Mouse (Mus musculus): Measurements from ENCODE around the gene Arhgap22.

Arhgap22 gene

DNA sequence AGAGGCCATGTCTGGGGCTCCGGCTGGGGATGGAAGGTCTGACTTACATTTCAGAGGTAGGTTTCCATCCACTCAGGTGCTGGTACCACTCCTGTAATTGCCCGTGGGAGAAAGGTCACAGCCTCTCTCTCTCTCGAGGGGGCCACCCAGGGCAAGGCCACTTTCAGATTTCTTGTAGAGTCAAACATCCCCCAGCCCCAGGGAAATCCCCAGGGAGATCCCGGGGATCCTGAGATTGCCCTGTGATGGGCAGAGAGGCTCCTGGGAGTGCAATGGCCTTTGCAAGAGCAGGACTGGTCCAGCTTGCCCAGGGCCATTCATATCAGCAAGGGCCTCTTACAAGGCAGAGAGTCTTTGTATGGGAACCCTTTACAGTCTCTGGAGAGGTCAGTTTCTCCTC, 120.6 kb downstream of the Arhgap22 start:
- DNase-seq: no peak

DNA sequence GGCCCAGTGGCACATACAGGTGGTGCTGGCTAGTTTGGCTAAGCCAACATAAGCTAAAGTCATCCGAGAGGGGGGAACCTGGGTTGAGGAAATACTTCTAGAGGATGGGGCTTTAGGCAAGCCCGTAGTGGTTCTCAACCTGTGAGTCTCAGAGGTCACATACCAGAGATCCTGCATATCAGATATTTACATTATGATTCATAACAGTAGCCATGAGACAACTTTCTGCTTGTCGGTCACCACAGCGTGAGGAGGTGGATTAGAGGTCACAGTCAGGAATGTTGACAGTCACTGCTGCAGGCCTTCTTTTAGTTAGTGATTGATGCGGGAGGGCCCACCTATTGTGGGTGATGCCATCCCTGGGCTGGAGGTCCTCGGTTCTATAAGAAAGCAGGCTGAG, 121.9 kb downstream of the Arhgap22 start:
- DNase-seq: no peak

DNA sequence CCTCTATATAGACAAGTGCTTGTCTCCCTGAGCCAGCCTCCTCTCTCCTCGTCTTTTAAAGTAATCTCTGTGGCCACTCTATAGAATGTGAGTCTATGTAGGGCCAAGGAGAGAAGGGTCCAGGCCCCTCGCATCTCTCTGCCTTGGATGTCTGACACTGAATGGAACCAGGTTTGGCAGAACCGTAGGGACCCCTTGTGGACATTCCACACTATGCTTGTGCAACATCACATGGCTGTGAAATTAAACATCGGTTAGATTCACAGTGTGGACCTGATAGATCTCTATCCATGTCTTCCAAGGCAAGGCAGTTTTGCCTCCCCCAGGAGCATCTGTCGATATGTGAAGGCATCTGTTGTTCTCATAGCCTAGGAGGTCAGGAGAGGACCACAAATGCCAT, 124.9 kb downstream of the Arhgap22 start:
- DNase-seq: no peak

DNA sequence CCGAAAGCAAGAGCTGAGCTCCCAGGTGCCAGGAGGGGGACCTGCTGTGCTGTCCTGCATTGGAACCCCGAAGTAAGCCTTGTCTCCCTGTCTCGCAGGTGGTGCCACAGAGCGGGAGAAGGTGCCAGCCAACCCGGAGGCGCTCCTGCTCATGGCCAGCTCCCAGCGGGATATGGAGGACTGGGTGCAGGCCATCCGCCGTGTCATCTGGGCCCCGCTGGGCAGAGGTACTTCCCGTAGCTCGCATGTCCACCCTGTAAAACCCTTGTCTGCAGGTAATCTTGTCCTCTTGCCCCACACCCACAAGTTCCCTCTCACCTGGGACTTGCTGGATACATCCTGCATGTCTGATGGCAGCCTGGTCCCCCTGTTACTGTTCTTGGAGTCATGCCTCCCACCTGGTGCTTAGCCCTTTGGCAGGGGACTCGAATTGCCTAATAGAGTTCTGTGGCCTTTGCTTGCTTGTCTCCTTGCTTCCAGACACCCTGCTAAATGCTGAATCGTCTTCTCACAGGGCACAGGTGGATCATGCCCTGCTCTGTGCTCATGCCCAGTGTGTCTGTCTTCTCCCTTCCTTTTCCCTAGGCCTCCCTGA, 129.4 kb downstream of the Arhgap22 start:
- DNase-seq: no peak

DNA sequence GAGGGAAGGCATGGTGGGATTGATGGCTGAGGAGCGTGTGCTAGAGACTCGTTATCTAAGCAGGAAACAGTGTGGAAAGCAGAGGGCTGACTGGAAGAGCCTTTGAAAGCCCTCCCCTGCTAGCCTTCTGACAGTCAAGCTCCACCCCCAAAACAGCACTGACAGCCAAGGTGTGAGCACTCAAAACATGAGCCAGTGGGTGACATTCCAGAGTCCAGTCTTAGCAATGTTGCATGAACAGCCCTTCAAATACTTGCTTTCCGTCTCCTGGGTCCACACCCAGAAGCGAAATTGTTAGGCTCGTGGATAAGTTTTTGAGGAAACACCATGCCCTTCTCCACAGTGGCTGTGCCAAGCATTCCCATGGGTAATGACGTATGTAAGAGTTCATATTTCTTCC, 132.7 kb downstream of the Arhgap22 start:
- DNase-seq: no peak

DNA sequence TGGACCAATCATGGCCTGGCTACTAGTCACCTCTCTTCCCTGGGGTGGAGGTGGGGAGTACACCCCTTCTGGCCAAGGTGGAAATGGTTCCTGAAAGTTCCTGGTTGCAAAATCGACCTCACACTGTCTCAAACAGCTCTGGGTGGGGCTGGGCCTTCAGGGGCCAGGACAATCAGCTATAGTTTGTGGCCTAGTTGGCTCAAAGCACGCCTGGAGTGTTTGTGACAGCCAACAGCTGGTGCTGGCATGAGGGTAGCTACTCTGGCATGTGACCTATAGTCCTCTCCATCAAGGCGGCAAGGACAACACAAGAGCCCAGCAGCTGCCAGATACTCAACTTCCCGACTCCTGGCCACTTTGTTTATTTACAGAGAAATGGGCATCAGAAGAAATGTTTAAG, 133.9 kb downstream of the Arhgap22 start:
- no peak for DNase-seq

DNA sequence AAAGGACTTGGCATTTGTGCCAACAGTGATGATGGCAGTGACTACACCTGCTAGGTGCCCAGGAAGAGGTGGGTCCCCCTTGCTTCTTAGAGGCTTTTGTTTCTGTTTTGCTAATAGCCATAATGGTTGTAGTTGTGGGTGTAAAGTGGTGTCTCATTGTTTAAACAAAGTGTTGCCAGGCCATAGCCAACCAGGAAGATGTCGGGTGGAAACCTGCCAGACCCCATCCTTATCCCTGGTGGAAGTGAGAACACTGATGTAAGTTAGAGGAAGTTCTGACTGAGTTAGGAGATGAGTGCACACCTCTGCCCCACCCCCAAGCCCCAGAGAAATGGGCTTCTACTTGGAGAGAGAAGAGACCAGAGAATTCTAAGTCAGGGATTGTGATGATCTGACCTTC, 134.3 kb downstream of the Arhgap22 start:
- no peak for DNase-seq

DNA sequence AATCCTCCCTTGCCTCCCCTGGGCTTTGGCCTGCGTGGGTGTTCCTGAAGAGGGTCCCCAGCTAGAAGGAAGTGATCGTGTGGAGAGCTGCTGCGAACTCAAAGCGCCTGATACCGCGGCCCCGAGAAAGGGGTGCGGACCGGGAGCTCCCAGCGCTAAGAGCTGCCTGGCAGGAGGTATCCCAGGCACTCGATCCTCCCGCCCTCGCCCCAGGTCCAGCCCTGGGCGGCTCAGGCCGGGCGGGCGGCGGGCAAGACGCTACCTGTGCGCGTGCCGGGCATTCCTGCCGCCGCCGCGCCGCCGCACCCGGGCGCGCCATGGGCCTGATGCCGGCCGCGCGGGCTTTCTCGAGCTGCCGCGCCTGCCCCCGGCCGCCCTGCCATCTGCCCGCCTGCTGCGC, 137.2 kb downstream of the Arhgap22 start:
- DNase-seq: peak; percentile 44

DNA sequence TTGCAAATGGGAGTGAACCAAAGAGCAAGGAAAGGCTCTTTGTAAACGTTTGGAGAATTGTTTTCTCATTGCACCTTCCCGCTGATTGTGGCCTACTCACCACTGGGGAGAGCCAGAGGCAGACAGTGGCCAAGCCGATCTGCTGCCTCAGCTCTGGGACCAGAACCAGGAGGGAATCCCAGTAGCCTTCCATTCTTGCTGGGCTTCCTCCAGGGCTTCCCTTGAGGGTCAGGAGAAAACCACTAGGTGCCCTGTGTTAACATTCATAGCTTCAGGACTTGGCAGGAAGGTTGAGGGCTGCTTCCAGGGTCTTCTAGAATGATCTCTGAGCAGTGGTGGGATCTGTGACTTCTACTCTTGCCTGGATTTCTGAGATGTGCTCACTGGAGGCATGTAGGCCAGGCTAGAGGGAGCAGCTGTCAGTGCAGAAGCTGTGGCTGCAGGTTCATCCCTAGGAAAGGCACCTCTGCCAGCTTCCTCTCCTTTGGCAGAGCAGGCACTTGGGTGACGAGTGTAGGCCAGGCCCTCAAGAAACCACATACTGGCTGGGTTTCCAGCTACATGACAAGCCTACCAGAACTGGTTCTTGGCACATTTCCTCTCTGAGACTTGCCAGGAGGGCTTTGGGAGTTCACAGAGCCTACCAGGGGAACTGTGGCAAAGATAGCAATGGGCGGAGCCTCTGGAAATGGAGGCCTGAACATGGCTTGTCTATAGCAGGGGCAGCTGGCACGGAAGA, 138.3 kb downstream of the Arhgap22 start:
- peak; percentile 30 for DNase-seq

DNA sequence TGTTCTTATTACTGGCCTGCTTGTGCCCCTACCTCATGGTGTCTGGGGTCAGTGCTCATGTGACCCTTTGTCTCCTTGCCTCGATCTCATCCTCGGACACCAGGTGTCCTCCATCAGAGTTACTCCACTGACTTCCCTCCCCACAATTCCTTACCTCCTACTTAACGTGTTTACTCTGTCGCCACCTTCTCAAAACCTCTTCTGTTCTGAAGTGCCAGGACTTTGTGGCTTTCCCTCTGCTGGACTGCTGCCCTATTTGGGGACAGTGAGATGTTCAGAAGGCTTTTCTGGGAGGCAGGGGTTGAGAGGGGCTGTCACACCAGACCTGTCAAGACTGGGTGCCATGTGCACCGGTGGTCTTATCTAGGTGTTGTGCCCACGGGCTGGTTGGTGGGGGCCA, 139.1 kb downstream of the Arhgap22 start:
- no peak for DNase-seq

DNA sequence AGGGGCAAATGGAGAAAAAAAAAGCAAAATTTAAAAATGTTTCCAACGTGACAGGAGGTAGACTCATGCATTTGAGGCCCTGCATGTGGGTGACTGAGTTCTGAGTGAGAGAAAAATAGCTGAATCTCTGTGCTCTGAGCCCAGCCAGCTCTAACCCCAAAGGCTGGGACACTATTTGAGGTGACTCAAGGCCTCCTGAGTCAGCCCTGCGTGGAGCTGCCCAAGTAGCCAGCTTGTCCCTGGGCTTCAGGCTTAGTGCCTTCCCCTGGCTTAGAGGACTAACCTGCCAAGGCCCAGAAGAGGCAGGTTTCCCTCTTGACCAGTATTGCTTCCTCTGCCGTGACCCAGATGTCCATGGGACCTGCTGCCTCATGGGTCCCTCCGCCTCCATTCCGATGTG, 141.4 kb downstream of the Arhgap22 start:
- DNase-seq: no peak

DNA sequence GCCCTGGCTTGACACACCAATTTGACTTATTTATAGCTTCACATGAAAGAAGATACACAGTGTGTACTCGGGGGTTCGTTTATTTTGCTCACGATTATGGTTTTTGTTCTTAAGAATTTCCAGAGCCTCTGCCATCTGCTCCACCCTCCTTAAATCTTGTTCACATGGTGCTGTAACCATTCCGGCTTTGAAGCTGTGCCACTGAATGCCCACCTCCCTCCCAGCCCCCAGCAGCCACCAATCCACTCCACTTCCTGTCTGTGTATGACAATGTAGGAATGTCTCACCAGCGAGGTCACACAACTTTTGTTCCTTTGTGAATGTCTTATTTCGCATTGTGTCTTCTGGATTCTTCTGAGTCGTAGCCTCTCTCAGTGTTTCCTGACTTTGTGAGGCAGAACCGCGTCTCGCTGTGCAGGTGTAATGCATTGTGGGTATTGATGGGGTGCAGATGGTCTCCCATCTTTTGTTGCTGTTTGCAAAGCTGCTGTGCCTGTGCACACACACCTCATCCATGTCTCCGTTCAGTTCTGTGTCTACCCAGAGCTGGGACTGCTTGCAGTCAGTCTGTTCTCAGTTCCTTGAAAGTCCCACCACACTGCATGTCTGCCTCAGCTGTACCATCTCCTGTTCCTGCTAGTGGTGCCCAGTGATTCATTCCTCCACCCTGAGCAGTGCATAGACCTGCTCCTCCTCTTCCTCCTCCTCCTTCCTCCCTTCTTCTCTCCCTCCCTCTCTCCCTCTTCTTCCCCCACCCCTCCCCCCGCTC, 144.0 kb downstream of the Arhgap22 start:
- no peak for DNase-seq

DNA sequence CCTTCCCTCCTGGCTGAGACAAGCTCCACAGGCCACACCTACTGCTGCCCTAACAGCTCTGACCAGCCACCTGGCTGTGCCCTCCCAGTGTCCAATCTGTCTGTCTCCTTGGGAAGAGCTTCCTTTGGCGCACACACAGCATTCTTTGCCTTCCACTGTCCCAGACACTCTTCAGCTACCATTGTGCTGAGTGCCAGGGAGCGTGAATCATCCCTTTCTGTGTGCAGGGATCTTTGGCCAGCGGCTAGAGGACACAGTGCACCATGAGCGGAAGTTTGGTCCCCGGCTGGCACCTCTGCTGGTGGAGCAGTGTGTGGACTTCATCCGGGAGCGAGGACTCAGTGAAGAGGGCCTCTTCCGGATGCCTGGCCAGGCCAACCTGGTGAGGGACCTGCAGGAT, 145.1 kb downstream of the Arhgap22 start:
- peak; percentile 43 for DNase-seq

DNA sequence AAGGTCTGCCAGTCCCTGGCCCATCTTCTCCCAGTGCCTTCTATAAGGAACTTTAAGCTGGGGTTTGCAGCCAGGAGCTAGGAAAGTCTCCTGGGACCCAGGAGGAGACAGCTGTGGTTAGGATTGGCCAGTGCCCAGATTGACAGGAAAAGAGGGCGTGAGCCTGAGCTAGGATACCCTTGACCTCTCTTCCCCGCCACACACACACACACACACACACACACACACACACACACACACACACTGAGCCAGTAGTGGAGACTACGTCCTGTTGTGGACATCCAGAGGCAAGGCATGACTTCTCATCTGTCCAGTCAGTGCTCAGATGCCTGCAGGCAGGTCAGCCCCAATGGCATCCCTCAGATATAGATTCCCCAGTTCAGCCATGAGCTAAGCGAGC, 147.7 kb downstream of the Arhgap22 start:
- DNase-seq: no peak

DNA sequence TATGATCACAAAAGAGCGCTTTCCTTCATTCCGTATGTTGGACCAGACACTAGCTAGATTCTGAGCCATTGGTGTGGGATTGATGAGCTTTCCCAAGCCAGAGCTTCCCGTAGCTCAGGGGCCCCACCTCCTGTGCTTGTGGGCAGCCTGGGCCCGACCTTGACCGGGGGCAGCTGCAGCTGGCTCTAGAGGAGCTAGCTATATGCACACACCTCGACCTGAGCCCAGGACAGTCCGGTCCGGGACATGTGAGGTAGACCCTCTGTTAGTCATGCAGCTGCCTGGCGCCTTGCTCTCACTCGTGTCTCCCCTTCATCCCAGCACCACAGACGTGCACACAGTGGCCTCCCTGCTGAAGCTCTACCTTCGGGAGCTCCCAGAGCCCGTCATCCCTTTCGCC, 148.3 kb downstream of the Arhgap22 start:
- DNase-seq: no peak

DNA sequence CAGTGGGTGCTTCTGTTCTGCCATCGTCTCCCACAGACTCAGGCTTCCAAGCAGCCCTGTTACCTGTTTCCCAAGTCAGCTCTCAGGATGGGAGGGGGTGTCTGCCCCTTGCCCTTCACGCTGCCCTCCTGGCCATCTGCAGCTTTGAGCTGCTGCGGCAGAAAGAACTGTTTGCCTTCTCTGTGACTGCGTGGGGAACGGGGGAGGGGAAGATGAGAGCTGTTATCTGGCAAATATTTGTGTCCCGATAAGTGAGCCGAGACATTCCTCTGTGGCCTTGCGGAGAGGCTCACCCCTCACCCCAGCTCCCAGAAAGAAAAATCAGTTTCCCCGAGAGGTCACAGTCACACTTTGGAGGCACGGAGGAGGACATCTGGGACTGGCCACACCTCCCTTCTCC, 149.0 kb downstream of the Arhgap22 start:
- DNase-seq: no peak

DNA sequence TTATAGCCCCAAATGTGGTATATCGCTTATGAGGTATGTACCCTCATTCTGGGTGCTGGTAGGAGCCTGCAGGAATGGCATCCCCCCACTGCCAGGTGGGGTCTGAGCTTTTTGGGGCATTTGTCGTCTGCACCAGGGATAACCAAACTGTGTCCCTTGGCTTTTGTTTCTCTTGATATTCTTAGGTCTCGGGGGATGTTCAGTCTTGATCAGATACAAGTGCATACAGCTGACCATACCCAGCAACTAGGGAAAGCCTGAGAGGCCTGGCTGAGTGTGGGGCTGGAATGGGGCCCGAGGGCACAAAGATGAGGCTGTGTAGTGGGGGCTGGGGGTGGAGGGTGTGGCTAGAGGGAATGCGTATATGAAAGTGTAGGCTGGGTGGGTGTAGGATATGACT, 149.8 kb downstream of the Arhgap22 start:
- no peak for DNase-seq

DNA sequence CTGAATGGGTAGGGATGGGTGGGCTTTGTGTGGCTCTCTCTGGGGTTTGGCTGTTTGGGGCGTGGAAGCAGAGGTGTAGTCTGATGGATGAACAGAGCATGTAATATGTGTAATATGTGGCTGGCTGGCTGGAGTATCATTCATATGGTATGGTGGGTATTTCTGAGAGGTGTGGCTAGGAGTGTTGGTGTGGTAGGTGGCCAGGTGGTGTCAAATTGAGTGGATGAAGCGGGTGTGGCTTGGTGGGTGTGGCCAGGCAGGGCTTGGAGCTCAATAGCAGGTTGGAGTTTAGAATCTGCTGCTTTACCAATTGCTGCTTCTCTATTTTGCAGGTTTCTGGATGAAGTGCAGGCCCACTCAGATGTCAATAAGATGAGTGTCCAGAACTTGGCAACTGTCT, 150.2 kb downstream of the Arhgap22 start:
- DNase-seq: no peak

DNA sequence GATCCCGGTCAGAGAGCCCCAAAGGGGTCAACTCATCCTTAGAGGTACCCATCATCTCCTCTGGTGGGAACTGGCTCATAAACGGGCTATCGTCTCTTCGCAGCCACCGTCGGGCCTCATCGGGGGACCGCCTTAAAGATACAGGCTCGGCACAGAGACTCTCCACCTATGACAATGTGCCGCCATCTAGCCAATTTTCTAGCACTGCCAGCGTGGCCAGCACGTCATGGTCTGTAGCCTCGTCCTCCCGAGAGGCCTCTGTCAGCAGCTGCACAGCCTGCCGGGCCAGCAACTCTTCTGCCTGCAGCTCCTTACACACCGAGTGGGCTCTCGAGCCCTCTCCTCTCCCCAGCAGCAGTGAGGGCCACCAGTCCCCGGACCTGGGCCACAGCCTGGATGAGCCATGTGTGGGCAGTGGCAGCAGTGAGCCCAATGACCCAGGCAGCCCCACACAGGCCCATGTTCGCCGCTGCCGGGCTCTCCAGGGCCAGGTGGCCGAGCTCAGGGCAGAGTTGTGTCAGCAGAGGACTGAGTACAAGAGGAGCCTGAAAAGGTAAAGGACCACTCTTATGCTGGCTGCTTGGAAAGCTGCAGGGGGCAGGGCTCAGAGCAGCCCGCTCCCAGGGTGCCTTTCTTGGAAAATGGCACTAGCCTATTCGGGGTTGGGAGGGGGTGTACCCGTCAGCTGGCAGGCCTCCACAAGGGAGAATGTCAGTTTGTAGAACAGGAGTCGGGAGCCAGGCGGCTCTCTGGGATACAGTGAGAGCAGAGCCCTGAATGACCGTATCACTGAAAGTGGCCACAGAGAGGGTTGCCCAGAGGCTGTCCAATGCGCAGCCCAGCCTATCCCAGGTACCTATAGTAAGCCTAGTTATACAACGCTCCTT, 153.3 kb downstream of the Arhgap22 start:
- no peak for DNase-seq

DNA sequence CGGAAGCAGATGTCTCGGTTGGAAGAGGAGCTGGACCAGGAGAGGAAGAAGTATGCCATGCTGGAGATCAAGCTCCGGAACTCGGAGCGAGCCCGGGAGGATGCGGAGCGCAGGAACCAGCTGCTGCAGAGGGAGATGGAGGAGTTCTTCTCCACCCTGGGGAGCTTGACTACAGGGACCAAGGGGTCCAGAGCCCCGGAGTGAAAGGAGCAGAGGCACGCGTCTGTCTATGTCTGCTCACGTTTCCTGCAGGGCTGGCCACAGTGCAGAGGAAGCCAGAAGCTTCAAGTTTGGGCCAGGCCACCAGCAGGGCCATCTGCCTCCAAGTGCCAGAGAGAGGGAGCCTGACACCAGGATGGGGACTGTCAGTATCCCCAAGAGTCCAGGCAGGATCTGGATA, 155.5 kb downstream of the Arhgap22 start:
- no peak for DNase-seq

DNA sequence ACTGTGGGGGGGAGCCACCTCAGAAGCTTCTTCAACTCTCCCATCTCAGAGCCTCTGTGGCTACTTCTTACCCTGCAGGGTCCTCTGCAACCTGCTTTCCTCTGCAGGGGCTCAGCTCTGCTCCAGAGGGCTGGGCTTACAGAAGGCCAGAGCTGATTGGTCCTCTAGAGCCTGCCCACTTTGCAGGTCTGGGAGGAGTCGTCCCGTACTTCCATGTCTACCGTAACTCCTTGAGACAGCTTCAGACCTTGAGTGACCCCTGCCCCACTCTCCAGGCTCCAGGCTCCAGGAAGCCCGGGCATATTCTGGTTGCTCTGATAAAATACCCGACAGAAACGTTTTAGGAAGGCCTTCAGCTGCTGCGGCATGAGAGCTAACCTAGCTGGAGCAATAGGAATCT, 156.2 kb downstream of the Arhgap22 start:
- DNase-seq: peak; percentile 34

DNA sequence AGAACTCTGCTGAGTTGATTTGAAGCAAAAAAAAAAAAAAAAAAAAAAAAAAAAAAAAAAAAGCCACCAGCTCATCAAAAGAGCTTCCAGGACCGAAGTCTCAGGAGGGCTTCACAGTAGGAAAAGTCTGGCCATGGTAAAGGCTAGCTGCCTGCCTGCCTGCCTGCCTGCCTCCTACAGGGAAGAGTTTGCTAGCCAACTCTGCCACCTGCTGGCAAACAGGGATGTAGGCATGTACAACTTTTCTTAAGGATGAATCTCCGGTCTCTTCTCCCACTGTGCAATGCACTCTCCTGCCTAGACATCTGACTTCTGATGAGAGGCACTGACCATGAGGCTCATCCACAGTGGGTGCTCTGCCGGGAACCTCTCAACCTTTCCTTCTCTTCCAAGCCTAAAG, 157.4 kb downstream of the Arhgap22 start:
- DNase-seq: peak; percentile 83

DNA sequence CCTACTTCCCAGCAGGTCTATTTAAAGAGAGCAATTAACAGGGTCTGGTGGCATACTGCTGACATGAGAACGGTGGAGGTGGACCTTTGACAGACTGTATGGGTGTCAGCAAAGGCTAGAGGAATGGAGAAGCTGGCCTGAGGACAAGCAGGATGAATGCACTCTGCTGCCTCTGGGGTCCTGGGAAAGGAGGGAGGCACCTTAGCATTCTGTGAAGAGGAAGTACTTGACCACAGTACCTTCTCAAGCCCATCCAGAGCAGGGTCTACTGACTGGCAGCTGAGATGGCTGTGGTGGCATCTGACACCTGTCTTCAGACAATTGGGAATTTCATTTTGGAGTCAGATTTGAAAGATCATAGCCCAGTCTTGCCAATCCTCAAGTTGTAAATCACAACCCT, 159.4 kb downstream of the Arhgap22 start:
- no peak for DNase-seq
